Mouse (Mus musculus): Measurements from ENCODE around the gene Prr15. TPM values are rescaled to one million over a fixed set of nuclear protein-coding genes. Genes with fewer than 3 reads are reported as not detected.

The Prr15 gene
- polyA plus RNA-seq, 1 experiment from 2014 or later: 0.61 TPM

DNA sequence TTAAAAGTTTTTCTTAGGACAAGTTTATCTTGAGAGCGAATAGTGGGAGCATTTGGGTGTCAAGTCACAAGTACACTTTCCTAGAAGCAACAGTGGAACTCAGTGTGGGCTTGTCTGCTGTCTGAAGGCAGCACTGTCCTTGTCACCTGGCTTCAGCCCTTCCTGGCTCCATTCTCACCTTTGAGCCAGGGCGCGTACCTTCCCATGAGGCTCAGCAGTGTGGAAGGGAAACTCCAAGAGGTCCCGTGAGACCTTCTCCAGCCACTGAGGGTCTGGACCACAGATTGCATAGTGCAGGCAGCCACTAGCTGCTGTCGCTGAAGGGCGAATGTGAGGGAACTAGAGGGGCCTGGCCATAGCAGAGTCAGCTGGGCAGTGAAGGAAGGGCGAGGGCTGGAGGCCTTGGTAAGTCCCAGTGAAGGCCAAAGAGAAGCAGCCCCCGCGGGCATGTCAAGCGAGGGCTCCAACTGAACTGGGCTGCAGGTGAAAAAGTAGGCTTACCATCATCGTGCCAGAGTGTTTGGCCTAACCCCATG, 7.5 kb downstream of the Prr15 start:
- Histone ChIP-seq H3K27me3 (peaks cover 33% of the 10 kb centered on the region), H3K27ac (no peak overlapping the region), H3K36me3 (no peaks in the 10 kb centered on the region), H3K4me1 (peaks cover 14% of the 10 kb centered on the region; the same call in 1 of the 2 replicates), H3K9me3 (no peaks in the 10 kb centered on the region), H3K9ac (no peak overlapping the region), H3K4me3 (no peak overlapping the region), H3K4me2 (no peak overlapping the region)
- WGBS: 57% methylated on average over 11 of the region's 11 CpGs
- no peak for ATAC-seq (ENCODE audit: insufficient number of reproducible peaks, low FRiP score, low TSS enrichment, low read depth)

DNA sequence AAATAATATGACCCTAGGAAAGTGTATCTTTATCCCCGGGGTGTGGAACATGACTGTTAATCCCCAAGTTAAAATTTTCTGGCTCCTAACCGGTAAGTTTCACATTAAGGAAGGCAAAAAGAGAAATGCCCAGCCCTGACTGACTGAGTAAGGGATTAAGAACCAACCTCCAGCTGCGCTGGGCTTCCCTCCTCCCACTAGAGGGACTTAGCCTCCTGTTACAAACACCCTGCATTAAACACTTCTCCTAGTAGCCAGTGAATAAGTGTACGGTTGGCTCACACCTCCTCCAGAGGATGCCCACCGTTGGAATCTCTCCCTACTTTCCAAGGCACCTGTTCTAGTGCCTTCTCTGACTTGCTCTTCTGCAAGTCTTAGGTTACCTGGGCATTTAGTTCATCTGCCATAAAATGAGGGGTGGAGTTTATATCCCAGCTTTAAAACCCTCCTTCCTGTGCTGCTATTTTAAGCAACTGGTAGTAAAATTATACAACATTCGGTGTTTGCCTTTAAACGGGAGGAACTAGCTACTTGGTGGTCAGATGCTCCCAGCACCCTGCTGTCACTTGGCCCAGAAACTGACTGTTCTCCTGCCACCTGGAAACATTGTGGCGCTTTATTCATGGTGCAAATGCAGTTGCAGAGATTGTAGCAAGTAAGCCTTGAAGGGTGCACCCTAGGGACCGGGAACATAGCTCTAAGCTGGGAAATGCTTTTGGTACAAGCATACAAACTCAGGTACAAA, 8.2 kb downstream of the Prr15 start:
- no peak overlapping the region for H3K27ac ChIP-seq
- 21% methylated on average over 9 of the region's 9 CpGs for WGBS
- no peak overlapping the region for H3K4me3 ChIP-seq
- no peaks in the 10 kb centered on the region for H3K9me3 ChIP-seq
- H3K9ac ChIP-seq: no peak overlapping the region
- H3K4me2 ChIP-seq: no peak overlapping the region
- no peaks in the 10 kb centered on the region for H3K36me3 ChIP-seq
- peaks cover 26% of the 10 kb centered on the region for H3K27me3 ChIP-seq
- peaks cover 13% of the 10 kb centered on the region; the same call in 1 of the 2 replicates for H3K4me1 ChIP-seq
- ATAC-seq (ENCODE audit: insufficient number of reproducible peaks, low FRiP score, low TSS enrichment, low read depth): no peak

DNA sequence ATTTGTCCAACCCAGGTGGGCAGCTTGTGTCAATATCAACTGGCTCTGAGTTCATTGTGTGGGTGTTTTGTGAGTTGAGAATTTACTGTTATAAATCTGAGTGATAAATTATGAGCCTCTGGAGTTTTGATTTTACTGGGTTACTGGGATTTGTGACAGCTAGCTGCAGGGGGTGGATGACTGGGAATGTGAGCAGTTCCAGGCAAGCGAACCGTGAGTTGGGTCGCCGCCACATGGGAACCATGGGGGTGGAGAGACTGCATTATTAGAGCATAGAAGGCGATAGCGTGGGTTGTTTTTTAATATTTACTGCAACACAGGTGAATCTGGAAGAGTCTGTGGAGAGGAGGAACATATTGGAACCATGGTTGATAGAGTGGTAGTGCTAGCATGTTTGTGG, 11.7 kb downstream of the Prr15 start:
- WGBS: 57% methylated on average over 6 of the region's 6 CpGs
- no peak overlapping the region for H3K4me2 ChIP-seq
- peaks cover 13% of the 10 kb centered on the region; the same call in 1 of the 2 replicates for H3K27me3 ChIP-seq
- H3K9me3 ChIP-seq: no peaks in the 10 kb centered on the region
- H3K27ac ChIP-seq: no peak overlapping the region
- H3K4me1 ChIP-seq: peaks cover 11% of the 10 kb centered on the region; the same call in 1 of the 2 replicates
- H3K36me3 ChIP-seq: no peaks in the 10 kb centered on the region
- H3K4me3 ChIP-seq: no peak overlapping the region
- H3K9ac ChIP-seq: no peak overlapping the region
- no peak for ATAC-seq (ENCODE audit: insufficient number of reproducible peaks, low FRiP score, low TSS enrichment, low read depth)

DNA sequence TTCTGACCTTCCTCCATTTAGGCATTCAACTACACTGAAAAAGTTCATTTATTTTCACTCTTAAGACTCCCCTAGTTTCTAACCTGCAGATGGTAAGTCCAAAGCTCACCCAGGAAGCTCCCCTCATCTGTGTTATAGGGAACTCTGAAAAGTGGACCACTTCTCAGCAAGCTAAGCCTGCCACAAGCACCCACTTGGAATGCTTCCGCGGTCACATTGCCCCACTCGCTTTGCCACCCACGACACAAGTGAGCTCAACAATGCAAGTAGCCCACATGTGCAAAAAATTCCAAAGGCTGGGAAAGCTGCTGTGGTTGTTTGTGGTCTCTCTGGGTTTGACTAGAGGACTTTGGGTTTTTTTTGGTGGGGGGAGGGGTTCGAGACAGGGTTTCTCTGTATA, 15.5 kb downstream of the Prr15 start:
- no peaks in the 10 kb centered on the region for H3K9me3 ChIP-seq
- H3K4me1 ChIP-seq: no peaks in the 10 kb centered on the region
- H3K4me2 ChIP-seq: no peak overlapping the region
- H3K27me3 ChIP-seq: 0 out of 2 replicates have a peak, but pooled peaks cover 4% of the 10 kb centered on the region
- 87% methylated on average over 5 of the region's 5 CpGs for WGBS
- ATAC-seq (ENCODE audit: insufficient number of reproducible peaks, low FRiP score, low TSS enrichment, low read depth): no peak
- no peak overlapping the region for H3K9ac ChIP-seq
- H3K27ac ChIP-seq: no peak overlapping the region
- H3K36me3 ChIP-seq: no peaks in the 10 kb centered on the region
- no peak overlapping the region for H3K4me3 ChIP-seq

DNA sequence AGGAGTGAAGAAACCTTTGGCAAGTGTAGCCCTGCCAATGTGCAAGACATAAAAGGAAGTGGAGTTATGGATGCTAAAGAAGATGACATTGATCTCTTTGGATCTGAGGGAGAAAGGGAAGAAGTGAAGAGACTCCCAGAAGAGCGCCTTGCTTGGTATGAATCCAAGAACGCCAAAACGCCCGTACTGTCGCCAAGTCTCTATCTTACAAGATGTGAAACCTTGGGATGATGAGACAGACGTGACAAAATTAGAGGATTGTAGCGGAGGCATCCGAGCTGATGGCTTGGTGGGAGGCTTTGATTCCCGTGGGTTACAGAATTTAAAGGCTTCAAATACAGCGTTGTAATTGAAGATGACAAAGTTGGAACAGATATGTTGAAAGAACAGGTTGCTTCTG, 16.6 kb downstream of the Prr15 start:
- Histone ChIP-seq H3K27ac (no peak overlapping the region), H3K4me1 (no peaks in the 10 kb centered on the region), H3K4me3 (no peak overlapping the region), H3K9me3 (no peaks in the 10 kb centered on the region), H3K9ac (no peak overlapping the region), H3K27me3 (no peaks in the 10 kb centered on the region), H3K36me3 (no peaks in the 10 kb centered on the region), H3K4me2 (no peak overlapping the region)
- 88% methylated on average over 10 of the region's 10 CpGs for WGBS
- no peak for ATAC-seq (ENCODE audit: insufficient number of reproducible peaks, low FRiP score, low TSS enrichment, low read depth)

DNA sequence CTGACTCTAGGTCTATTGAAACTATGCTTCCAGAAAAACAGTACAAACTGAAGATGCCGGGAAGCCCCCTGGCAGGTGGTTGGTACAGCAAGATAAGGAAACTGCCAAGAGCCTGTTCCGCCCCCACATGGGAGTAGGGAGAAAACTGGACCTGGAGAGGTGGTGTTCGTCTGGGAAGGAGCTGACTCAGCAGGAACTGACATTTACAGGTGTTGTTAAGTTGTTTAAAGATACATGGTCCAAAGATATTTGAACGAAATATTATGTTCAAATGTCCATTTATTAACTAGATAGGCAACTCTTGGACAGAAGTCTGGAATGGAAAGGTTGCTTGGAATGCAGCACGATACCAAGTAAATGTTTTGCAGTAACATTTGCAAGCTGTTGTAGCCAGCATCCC, 26.2 kb downstream of the Prr15 start:
- no peaks in the 10 kb centered on the region for H3K27me3 ChIP-seq
- 67% methylated on average over 5 of the region's 5 CpGs for WGBS

DNA sequence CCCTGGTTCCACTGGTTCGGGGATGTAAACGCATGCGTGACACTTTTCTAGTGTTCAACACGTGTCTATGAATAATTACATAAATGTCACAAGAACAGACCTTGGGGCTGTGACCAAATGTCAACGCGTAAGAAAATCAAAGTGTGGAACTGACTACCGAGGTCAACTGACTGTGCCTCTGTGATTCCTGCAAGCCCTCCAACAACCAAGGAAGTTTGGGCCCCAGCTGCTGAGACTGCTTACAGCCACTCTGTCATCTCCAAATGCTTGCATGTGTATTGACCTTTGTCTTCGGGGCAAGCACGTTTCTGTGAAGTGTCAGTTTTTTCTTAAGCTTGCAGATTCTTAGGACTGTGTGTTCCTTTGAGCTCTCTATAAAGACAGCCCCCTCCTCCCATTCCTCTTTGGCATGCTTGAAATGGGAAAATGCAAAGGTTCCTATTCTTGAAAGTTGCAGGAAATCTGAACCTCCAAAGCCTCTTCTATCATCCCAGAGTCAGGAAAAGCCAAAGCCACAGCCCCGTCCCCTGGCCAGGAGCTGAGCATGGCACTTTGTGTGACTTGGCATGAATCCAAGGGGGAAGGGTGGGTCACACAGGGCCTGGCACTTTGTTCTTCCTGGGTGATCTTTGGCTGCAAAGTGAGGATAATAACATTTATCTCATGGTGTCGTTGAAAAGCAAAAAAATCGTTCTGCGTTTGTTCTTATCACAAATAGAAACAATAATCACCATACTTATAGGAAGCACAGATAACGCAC, 27.5 kb downstream of the Prr15 start:
- no peaks in the 10 kb centered on the region for H3K36me3 ChIP-seq
- H3K4me2 ChIP-seq: no peak overlapping the region
- no peaks in the 10 kb centered on the region for H3K9me3 ChIP-seq
- H3K9ac ChIP-seq: no peak overlapping the region
- no peak for ATAC-seq (ENCODE audit: insufficient number of reproducible peaks, low FRiP score, low TSS enrichment, low read depth)
- H3K27me3 ChIP-seq: no peaks in the 10 kb centered on the region
- no peak overlapping the region for H3K27ac ChIP-seq
- no peak overlapping the region for H3K4me3 ChIP-seq
- 62% methylated on average over 14 of the region's 14 CpGs for WGBS
- H3K4me1 ChIP-seq: no peaks in the 10 kb centered on the region

More for the DNA sequence above, 26.2 kb downstream of the Prr15 start:
- no peak overlapping the region for H3K4me3 ChIP-seq
- no peak overlapping the region for H3K9ac ChIP-seq
- H3K4me1 ChIP-seq: no peaks in the 10 kb centered on the region
- H3K36me3 ChIP-seq: no peaks in the 10 kb centered on the region
- no peaks in the 10 kb centered on the region for H3K9me3 ChIP-seq
- no peak overlapping the region for H3K4me2 ChIP-seq
- H3K27ac ChIP-seq: no peak overlapping the region
- ATAC-seq (ENCODE audit: insufficient number of reproducible peaks, low FRiP score, low TSS enrichment, low read depth): no peak

DNA sequence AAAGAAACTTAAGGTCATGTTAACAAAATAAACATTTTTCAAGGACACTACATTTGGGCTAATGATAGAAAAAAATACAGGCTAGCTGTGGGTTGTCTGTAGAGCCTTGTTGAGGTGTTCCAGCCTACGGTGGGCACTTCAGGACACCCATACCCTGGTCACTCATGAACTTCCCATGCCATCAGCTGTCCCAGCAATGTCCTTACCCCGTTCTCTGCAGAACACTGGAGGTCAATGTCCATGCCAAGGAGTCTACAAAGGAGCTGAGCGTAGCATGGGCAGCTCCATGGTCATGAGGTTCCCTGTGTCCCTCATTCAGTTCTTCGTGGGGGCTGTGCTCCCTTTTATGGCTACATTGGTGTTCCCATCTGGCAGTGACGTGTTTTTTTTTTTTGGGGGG, 28.1 kb downstream of the Prr15 start:
- Histone ChIP-seq H3K4me1 (no peaks in the 10 kb centered on the region), H3K4me3 (no peak overlapping the region), H3K27me3 (no peaks in the 10 kb centered on the region), H3K9me3 (no peaks in the 10 kb centered on the region), H3K36me3 (no peaks in the 10 kb centered on the region), H3K27ac (no peak overlapping the region), H3K9ac (no peak overlapping the region), H3K4me2 (no peak overlapping the region)
- 86% methylated on average over 5 of the region's 5 CpGs for WGBS
- ATAC-seq (ENCODE audit: insufficient number of reproducible peaks, low FRiP score, low TSS enrichment, low read depth): no peak

DNA sequence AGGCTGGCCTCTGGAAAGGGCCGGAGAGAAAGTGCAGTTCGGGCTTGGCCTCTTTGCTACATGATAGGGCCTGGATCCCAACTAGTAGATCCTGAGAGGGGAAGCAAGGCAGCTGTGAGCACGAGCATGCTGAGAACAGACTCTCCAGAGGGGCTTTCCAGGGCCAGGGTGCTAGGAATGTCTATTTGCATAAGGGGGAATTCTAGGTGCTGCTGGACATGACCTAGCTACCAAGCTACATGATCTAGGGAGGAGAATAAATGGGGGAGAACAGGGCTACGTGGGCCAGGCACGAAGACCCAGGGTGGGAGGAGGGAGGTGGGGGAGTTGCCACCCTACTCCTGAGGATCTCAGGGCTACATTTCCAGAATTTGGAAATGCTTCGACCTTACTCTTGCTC, 30.0 kb downstream of the Prr15 start:
- Histone ChIP-seq H3K27ac (no peak overlapping the region), H3K4me1 (no peaks in the 10 kb centered on the region), H3K27me3 (no peaks in the 10 kb centered on the region), H3K4me3 (no peak overlapping the region), H3K9ac (no peak overlapping the region), H3K9me3 (no peaks in the 10 kb centered on the region), H3K4me2 (no peak overlapping the region), H3K36me3 (no peaks in the 10 kb centered on the region)
- 73% methylated on average over 6 of the region's 6 CpGs for WGBS
- no peak for ATAC-seq (ENCODE audit: insufficient number of reproducible peaks, low FRiP score, low TSS enrichment, low read depth)

DNA sequence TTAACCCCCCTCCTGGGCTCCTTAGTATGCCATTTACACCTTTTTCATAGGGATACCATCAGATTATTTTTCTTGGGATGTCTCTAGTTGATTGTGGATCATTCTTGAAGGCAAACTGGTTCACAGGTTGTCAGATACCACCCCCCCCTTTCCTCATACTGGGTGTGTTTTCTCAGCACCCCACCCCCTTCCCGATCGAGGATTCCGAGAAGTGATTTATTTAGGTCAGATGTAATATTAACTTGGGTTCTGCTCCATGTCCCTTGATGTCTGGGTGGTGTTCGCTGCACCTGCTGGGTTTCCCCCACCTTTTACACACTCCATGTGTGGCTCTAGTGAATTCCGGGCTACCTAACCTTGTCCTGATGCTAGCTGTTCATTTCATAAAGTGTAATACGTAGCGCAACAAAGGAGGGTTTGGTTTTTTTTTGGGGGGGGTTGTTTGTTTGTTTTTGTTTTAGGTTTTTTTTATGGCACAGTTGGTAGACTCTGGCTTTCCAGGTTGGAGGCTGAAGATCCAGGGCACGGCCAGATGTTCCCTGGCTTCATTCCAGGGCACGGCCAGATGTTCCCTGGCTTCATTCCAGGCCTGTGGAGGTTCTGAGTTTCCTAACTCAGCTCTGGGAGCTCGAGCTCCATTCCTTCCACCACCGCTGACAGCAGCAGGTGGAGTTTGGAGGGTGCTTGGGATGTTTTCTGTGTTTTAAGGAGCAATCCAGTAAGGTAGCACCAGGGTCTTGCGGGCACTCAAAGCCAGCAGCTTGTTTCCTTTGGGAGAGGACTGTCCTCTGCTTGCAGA, 37.1 kb downstream of the Prr15 start:
- no peaks in the 10 kb centered on the region for H3K27me3 ChIP-seq
- no peak overlapping the region for H3K27ac ChIP-seq
- no peak overlapping the region for H3K4me2 ChIP-seq
- H3K9me3 ChIP-seq: no peaks in the 10 kb centered on the region
- H3K36me3 ChIP-seq: no peaks in the 10 kb centered on the region
- 49% methylated on average over 12 of the region's 12 CpGs for WGBS
- H3K4me1 ChIP-seq: peaks cover 6% of the 10 kb centered on the region; the same call in 1 of the 2 replicates
- no peak overlapping the region for H3K4me3 ChIP-seq
- no peak overlapping the region for H3K9ac ChIP-seq
- ATAC-seq (ENCODE audit: insufficient number of reproducible peaks, low FRiP score, low TSS enrichment, low read depth): no peak

DNA sequence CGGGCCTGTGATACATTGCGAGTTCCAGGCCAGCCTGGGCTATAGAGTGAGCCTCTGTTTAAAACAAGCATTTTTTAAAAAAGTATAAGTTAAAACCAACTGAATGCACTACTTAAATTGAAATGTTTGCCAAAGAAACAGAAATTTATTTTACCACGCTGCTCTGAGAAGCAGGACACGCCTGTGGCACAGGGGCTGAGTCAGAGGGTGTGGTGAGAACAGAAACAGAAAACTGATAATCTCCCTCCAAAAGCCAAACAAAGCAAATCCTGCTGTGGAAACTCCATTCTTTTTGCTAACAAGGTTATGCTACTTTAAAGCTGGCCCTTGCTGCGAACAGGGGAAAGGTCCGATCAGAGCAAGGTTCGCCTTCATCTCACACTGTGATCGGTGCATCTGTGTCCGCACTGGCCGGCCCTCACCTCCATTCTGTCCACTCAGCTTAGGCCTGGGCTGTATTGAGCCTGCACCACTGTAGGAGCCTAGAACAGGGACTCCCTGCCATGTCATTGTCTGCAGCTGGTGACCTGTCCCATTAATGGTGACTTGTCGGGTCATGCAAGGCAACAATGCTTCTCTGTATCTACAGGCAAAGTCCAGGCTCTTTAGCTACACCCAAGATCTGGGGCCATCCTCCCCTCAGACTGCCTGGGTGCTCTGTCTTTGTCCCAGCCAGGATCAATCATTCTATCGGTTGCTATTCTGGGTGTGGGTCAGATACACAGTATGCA, 38.9 kb downstream of the Prr15 start:
- Histone ChIP-seq H3K27ac (no peak overlapping the region), H3K9me3 (no peaks in the 10 kb centered on the region), H3K9ac (no peak overlapping the region), H3K4me1 (peaks cover 6% of the 10 kb centered on the region; the same call in 1 of the 2 replicates), H3K36me3 (no peaks in the 10 kb centered on the region), H3K4me2 (no peak overlapping the region), H3K4me3 (no peak overlapping the region), H3K27me3 (no peaks in the 10 kb centered on the region)
- 86% methylated on average over 12 of the region's 12 CpGs for WGBS
- ATAC-seq (ENCODE audit: insufficient number of reproducible peaks, low FRiP score, low TSS enrichment, low read depth): no peak

All from limb, embryonic 15.5 days (tissue).